Mouse (Mus musculus): Measurements from ENCODE around the gene Atpif1.
"Not testable (repeated sequence)": the region's sequence is repeated elsewhere in the genome, so short reads cannot be mapped to it uniquely, and the experiment has no call there.

The Atpif1 gene

DNA sequence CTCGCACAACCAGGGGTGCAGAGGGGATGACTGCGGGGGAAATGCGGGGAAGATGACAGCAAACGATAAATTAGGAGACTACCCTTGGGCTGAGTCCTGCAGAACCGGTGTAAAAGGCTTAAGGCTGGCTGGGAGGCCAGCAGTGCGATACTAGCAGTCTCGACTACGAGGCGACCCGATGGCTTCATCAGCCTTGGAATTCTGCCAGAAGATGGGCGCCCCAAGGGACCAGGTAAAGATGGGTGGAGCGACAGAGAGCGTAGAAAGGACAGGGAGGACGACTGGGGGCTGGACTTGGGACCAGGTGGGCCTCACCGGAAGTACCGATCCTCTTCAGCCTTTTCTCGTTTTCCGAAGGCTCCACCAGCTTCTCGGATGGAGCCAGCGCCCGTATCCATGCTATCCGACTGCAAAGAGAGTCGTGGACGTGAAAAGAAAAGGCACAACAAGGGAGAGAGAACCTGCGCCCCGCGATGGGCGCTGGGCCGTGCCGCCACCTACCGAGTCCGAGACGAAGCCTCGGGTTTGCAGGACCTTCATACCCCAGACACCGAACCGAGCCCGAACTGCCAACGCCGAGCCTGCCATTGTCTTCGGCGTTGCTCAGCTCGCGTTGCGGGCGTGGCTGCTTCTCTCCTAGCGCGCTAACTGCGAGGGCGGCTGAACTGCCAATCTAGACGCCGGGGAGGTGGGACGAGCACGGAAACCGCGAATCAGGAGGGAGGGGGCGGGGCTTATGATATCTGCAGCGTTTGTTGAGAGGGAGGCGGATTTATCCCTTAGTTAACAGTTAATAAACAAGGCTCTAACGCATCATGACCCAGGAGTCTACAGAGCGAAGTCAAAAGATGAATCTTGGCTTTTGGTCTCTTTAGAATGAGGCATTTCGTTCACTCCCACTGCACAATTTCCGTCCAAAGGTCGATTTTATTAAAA is at the start of gene Atpif1:
TSS of gene Atpif1 (minus strand) at position 679 of the 936 bp plus-strand sequence.
- peak; percentile 96 for DNase-seq (ENCODE audit: low read depth, low spot score)

- DNase-seq (ENCODE audit: low read depth, low spot score), result no peak
These were observed 41.4 kb upstream of the Atpif1 start for GRCm38 (mm10) chr4:132574809-132575347.

GRCm38 (mm10) chr4:132573327-132573726 is 39.9 kb upstream of the Atpif1 start:
- no peak for DNase-seq (ENCODE audit: low read depth, low spot score)

DNA sequence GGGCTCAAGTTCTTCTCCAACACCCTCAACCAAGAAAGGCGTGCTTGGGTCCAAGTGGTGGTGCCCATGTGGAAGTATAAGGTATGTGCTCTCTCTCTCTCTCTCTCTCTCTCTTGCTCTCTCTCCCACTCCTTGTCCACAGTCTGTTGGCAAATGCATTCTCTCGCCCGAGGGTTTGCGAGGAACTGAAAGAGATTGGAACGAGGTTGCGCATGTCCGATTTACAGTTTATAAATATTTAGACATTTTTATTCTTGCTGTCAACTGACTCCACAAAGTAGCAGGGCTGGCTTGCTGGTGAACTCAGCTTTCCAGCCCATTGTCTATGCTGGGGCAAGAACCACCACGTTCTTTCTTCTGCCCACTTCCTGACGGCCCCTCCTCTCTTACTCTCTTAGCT is 37.7 kb upstream of the Atpif1 start:
- DNase-seq (ENCODE audit: low read depth, low spot score), result no peak

GRCm38 (mm10) chr4:132569115-132569514 is 35.7 kb upstream of the Atpif1 start:
- DNase-seq (ENCODE audit: low read depth, low spot score), result peak; percentile 75

GRCm38 (mm10) chr4:132567361-132567779 is 33.9 kb upstream of the Atpif1 start:
- DNase-seq (ENCODE audit: low read depth, low spot score), result peak; percentile 49

GRCm38 (mm10) chr4:132565089-132565747 is 31.8 kb upstream of the Atpif1 start:
- no peak for DNase-seq (ENCODE audit: low read depth, low spot score)

- no peak for DNase-seq (ENCODE audit: low read depth, low spot score)
These were observed 30.5 kb upstream of the Atpif1 start, which contains the start of gene Ptafr for GRCm38 (mm10) chr4:132563965-132564364. Gene Ptafr, plus strand, starts transcription at chr4:132564067.

DNA sequence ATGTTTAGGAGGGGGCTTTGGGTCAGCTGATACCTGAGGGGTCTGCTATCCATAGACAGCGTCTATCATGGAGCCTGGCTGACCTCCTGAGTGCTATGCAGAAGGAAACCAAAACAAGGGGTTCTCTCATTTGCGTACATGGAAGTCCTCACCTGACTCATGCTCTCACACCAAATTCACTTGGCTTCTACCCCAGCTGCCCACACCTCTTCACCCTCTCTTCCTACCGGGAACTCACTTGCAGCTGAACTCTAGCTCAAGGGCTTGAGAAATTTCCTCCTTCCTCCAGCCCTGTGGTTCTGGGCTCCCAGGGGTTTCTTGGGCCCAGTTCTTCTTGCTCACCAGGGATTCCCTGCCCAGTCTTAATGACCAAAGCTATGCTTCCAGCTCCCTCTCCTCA is 29.8 kb upstream of the Atpif1 start:
- no peak for DNase-seq (ENCODE audit: low read depth, low spot score)

GRCm38 (mm10) chr4:132555550-132555949 is 22.1 kb upstream of the Atpif1 start:
- DNase-seq (ENCODE audit: low read depth, low spot score), result not testable (repeated sequence)

GRCm38 (mm10) chr4:132554653-132555052 is 21.2 kb upstream of the Atpif1 start:
- no peak for DNase-seq (ENCODE audit: low read depth, low spot score)

GRCm38 (mm10) chr4:132554221-132554620 is 20.8 kb upstream of the Atpif1 start:
- peak; percentile 41 for DNase-seq (ENCODE audit: low read depth, low spot score)

GRCm38 (mm10) chr4:132545851-132546250 is 12.4 kb upstream of the Atpif1 start:
- peak; percentile 80 for DNase-seq (ENCODE audit: low read depth, low spot score)

DNA sequence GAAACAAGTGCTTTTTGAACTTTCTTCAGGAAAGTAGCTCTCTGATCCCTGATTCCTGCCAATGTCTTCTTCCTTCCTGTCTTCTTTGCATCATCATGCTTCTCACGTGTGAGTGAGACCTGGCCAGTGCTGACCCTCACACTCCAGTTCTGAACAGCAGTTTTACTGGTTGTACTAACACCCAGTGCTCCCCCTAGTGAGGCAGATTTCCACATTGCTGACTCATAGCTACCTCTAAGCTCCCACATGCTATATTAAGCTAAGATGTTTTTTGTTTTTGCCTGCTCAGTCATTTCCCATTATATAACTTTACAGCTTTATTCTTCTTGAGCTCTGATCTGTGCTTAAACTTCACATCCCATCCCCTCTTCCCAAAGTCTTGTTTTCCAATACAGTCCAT is 9.3 kb upstream of the Atpif1 start:
- DNase-seq (ENCODE audit: low read depth, low spot score), result no peak

- DNase-seq (ENCODE audit: low read depth, low spot score), result no peak
These were observed 8.0 kb upstream of the Atpif1 start for GRCm38 (mm10) chr4:132541413-132541812.

DNA sequence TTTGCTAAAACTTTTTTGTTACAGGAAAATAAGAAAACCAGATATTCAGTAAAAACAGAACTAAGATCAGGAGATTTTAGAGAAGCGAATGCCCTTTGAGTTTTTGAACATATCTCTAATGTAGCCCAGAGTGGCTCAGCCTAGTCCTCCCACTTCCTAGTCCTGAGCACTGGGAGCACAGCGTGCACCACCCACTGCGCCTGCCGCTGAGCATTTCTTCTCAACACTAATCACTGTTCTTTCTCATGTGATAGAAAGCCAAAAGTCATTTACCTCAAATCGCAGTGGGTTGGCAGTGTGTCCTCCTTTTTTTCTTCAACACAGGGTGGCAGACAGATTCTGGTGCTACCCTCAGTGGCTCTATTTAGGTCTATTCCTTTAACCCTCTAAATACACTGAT is 6.0 kb upstream of the Atpif1 start:
- DNase-seq (ENCODE audit: low read depth, low spot score), result no peak

DNA sequence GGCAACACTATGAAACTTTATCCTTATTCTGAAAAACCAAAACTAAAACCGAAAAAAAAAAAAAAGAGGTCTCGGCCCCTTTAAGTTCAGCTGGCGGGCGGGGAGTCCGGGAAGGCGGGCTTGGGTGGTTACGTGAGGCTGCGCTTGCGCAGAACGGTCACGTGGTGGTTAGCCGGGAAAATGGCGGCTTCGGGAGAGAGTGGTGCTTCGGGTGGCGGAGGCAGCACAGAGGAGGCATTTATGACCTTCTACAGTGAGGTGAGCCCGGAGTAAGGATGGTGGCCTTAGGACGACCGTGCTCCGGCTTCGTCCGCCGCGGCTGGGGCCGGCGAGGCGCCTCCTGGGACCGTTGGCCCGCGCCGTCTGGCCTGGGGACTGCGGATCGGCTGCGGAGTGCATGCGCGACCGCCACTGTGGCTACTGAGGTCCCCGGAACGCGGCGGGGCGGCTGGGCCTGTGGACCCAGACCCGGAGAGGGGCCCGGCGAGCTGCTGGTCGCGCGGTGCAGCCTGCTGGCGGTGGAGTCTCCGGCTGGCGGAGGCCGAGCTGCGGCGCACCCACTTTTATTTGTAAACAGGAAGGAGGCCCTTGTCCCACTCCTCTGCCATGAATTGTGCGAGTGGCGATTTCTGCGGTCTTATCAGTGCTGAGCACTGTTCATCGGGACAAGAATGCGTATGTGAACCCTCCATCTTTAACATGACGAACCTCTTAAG is 2.1 kb upstream of the Atpif1 start, which contains the start of gene Dnajc8:
TSS of gene Dnajc8 (plus strand) at position 145 of the 716 bp plus-strand sequence.
- DNase-seq (ENCODE audit: low read depth, low spot score), result peak; percentile 95

DNA sequence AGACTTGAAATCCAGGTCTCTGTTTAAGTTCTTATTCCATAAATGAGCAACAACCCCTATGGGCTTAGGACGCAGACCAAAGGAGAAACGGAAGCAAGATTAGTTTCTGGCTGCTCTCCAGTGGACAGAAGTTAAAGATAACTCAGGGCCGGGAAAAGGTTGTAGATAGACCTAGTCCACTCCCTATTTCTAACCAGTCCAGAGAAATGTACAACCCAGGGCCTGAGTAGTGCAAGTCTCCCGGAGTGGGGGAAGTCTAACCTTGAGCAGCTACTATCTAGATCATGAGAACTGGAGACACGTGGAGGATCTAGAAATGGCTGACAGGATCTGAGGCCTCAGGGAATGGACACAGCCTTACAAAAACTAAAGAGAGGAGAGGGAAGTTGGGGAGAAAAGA is 963 bp downstream of the Atpif1 start:
- peak; percentile 52 for DNase-seq (ENCODE audit: low read depth, low spot score)

DNA sequence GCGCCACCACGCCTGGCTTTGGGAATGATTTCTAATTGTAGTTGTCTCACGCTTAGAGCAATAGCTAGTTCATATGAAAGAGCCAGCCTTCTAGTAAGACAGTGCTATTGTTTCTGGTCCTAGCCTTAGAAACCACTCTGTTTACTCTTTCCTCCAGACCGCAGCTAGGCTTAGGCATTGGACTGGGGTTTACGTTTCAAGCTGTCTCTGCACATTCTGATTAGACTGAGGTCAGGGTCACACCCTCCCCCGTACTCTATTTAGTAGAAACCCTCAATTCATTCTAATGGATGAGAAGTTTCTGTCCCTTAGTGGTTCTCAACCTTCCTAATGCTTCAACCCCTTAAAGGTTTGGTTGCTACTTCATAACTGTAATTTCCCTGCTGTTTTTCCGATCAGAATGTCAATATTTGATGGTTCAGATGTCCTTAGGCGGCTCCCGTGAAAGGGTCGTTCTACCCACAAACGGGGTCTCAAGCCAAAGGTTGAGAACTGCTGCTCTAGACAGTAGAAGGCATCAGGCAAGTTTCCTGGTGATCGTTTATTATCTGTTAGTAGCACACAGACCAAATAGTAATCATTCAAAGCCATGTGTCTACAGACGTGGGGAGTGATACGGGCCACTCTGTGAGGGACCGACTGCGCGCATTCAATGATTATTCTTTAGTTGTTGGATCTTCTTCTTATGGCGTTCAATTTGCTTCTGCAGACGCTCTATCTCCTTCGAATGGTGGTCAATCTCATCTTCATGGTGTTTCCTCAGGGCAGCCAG is 3.2 kb downstream of the Atpif1 start:
- DNase-seq (ENCODE audit: low read depth, low spot score), result peak; percentile 41

DNA sequence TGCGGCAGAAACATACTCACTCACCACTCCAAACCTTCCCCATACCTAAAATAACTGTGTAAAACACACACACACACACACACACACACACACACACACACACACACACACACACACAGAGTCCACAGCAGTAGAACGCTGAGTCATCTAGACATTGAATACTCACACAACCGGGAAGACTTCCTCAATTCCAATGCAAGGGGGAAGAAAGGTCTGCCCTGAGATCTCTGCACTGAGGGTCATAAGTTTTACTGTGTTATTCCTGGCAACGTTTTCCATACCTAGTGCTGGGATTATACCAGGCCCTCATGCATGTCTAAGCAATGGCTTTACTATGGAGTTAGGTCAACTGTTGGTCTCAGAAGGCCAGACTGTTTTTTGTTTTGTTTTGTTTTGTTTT is 4.1 kb downstream of the Atpif1 start:
- DNase-seq (ENCODE audit: low read depth, low spot score), result no peak

Measured in ES-CJ7 (cell line).